Mouse (Mus musculus) lung, postnatal 25 days (tissue): ENCODE measurements around the gene Zc2hc1b.
A peak's percentile ranks its signal among the peaks of the same experiment; 100 is the strongest.
"Not testable (repeated sequence)": the region's sequence is repeated elsewhere in the genome, so short reads cannot be mapped to it uniquely, and the experiment has no call there.

Source experiments
- DNase-seq: peaks from one replicate; pipeline ENCODE4 v3.0.0; 2022; ENCODE audit warnings: low spot score

Gene Zc2hc1b

DNA sequence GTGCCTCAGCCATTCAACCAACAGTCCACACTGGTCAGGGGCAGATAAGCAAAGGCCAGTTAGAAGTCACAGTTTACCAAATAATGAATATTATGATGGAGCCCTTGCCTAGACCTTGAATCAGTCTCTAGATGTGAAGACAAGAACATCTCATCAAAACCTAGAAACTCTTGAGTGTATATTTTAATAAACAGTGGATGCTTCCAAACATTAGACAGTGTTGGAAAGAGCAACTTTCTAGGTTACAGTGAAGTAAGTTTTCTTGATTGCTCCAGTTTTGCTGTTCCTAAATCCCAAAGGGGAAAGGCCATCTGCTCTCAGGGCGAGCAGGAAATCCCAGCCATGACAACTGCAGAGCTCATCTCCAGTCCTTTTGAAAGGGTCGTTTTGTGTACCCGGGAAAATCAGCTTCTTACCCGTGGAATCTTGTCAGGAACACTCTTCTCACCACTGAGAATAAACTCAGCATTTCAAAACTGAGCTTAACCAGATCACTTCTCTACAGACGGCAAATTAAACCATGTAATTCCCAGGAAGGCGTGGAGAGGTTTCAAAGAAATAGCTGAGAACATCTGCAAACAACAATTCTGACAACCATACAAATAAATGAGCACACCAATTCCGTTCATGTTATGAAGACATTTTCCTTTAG lies at the start of gene Zc2hc1b:
Gene Zc2hc1b (minus strand): TSS at position 51 of the 652 bp plus-strand sequence.
- no peak for DNase-seq

- no peak for DNase-seq
Observed at GRCm38 (mm10) chr10:13225377-13226063, 47.7 kb upstream of the Zc2hc1b start.

DNA sequence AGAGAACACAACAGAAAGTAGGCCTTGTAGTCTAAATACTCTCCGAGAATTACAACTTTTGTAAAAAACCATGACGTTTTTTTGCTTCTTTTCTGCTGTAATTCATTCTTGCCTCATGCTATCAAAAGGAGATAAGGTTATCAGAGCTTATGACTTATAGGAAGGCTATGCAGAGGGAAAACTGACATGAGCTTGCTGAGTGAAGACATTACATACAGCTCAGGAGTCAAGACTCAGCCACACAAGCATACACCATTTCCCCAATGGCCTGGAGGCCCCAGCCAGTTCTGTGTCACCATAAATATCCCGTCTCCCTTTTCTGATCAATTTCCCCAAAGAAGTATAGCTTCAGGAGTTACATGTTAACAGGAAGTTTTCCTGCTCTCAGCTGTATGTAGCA lies 44.3 kb upstream of the Zc2hc1b start:
- no peak for DNase-seq

DNA sequence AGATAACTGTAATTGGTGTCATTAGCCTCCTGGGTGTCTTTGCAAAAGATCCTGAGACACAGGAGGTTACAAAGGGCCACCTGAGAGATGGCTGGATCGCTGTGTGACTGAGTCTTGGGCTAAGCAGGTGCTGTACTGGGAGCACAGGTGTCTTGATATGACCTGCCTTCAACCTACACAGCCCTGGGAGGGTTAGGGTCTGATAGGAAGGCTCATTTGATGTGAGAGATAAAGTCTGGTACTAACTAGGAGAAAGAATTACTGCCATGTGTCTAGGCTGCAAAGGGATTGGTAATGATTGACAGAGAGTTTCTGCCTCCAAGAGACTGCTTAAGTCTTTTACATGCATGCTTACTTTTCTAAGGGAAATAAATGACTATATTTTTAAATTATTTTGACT lies 42.2 kb upstream of the Zc2hc1b start:
- no peak for DNase-seq

DNA sequence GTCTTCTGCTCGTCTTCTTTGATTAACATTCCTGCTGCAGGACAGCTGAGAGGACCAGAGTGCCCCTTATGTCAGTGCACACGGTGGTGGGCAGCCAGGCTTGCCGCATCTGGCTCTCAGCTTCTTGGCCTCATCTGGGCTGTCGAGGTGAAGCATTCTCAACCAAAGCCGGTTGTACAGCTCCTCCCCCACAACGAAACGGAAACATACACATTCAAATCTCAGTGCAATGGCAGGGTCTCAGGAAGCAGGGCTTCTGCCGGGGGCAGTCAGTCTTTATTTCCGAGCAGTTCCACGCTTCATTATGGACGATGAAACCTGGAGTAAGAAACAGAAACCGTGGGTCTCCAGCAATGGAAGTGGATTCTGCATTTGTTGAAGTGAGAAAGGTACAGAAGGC lies 36.1 kb upstream of the Zc2hc1b start:
- DNase-seq: no peak

DNA sequence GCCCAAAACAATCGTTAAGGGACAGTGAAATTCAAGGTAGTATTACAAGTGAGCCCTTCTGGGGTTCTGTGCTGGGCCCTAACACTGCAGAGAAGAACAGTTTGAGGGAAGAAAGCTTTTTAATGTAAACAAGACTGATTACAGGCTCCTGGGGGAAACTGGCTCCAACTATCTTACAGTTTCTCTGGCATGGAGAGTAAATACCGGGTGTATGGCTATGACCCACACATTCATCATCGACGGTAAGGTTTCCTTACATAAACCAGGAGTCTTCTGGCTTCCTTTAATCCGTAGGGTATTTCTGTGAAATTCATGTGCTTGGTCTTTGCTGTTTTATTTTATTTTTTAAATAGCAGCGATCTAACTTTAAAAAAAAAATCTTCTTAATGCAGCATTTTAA lies 35.0 kb upstream of the Zc2hc1b start:
- DNase-seq: no peak

DNA sequence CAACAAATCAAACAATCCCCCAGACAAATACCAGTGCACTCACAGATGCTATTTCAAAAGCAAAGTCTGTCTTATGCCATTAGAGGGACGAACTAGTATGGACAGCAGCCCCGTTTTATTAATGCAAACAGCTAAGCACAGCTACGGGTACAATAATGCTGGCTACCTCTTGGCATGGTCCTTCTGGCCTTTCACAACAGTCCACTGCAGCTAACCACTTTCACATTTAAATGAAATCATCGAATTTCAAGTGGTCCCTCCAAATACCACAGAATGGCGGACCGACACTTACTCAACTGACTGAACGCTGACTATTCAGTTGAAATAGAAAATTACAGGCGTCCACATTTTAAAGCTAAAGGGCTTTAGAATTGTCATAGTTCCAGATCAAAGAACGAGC lies 34.5 kb upstream of the Zc2hc1b start:
- DNase-seq: peak; percentile 52

GRCm38 (mm10) chr10:13209930-13210637 lies 32.3 kb upstream of the Zc2hc1b start:
- DNase-seq: no peak

DNA sequence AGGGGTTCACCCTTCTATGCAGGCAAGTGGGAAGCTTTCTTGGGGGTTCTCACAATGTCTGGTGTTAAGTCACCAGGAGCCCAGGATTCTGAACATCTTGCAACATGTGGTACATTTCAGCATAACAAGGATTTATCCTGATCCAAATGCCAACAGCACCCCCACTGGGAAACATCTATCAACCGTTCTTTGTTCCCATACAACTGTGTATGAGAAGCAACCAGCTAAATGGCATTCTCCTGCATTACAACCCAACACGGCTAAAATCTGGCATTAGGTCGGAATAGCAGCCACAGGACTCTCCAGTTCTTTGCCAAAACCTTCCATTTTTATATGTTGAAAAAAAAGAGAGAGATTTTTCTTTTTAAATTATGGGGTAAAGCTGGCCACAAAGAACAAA lies 31.7 kb upstream of the Zc2hc1b start:
- no peak for DNase-seq

- no peak for DNase-seq
Observed at GRCm38 (mm10) chr10:13209061-13209460, 31.2 kb upstream of the Zc2hc1b start.

DNA sequence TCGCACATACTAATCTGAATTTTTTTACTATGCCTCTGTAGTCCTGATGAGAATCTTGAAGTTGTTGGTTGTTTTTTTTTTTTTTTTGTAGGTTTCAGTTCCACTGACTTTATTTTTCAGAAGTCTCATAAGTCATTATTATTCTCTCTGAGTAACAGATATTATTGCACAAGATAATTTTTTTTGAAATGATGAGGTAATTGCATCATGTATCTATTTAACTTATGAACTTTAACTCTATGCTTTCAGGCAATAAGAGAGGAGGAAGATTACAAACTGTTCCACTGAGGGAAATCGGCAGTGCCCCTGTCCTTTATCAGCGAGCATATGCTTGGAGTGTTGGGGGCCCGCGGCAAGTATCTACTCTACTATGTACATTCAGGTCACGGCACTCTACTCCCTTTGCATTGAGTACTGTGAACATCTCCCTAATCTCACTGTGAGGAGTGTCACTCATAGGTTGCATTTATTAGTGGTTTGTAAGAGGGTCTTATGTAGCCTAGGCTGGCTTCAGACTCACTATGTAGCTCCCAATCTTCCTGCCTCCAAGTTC lies 24.0 kb upstream of the Zc2hc1b start:
- no peak for DNase-seq

- DNase-seq: no peak
Observed at GRCm38 (mm10) chr10:13200862-13201261, 23.0 kb upstream of the Zc2hc1b start.

DNA sequence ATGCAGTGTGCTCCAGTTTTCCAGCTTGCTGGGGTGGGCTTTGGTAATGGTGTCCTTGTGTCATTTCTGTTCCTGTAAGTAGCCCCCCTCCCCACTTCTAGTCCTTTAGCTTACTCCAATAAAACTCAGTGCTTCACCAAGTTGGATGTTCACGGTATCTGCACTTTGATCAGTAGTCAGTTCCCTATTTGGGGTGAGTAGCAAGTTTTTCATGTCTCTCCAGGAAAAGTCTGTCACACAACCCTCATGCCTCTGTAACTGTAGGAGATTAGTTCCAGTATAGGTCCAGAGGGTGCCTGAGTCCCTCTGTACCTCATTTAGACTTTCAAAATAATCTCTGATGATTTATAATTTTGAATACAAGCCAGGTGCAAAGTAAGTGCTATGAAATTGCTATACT lies 21.4 kb upstream of the Zc2hc1b start:
- no peak for DNase-seq

DNA sequence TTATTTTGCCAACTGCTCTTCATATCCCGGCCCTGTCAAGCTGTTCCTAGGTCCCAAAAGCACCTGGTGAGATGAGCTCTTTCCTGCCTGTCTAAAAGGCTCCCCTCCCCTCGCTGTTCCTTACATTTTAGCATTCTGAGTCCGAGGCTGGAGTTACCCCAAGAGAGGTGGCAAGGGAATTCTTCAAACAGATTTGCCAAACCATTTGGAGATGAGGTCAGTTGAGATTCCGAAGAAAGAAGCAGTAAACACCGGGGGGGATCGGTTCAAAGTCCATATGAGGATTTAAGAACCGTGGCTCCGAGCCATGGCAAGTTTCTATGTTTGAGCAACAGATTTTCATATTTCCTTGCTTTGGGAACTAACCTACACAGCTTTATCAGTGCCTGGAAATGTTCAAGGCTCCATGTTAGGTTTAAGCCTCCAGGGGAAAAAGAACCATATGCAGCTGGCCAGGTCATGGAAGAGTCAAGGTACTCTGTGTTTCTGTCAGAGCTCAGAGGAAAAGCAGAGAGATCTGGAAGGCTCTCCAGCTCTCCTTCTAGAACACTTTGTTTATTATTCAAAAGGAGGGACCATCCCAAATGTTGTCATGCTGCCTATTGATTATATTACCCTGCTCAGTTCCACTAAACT lies 19.2 kb upstream of the Zc2hc1b start:
- DNase-seq: no peak

- DNase-seq: not testable (repeated sequence)
Observed at GRCm38 (mm10) chr10:13193496-13193895, 15.7 kb upstream of the Zc2hc1b start.

- DNase-seq: peak; percentile 97
Observed at GRCm38 (mm10) chr10:13192731-13193351, 15.0 kb upstream of the Zc2hc1b start, which contains the start of gene Ltv1. Ltv1 (minus strand) TSS chr10:13193168.

GRCm38 (mm10) chr10:13189881-13190280 lies 12.1 kb upstream of the Zc2hc1b start:
- DNase-seq: no peak

GRCm38 (mm10) chr10:13186754-13187153 lies 8.9 kb upstream of the Zc2hc1b start:
- no peak for DNase-seq

DNA sequence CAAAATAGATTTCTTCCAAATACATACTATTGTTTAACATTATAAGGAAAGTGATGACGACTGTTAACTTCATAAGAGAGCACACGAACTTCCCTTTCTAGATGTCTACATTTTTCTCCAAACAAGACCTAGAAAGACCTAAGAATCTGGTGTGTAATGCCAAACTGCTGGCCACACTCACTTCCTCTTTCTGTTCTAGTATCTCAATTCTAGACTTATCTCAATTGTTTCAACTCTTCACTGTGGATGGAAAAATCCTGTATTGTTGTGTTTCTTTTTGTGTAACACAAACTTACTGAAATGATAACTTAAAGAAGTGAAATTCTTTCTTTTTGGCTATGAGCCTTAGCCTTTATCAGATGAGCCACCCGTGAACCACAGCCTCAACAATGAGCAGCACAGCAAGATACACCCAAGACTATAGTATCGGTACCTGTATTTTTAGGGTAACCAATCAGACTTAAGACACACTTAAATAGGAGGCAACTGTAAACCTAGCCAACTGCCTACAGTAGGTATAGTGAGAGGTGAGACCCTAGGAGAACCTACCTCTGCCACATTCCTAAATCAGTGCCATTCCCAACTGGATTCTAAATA lies 6.4 kb upstream of the Zc2hc1b start:
- no peak for DNase-seq

GRCm38 (mm10) chr10:13180211-13180610 lies 2.4 kb upstream of the Zc2hc1b start:
- DNase-seq: no peak

GRCm38 (mm10) chr10:13175866-13176265 lies 2.0 kb downstream of the Zc2hc1b start:
- DNase-seq: no peak
